Mouse (Mus musculus) limb, embryonic 11.5 days (tissue): ENCODE measurements around the gene Pdgfc. TPM values are rescaled to one million over a fixed set of nuclear protein-coding genes. Genes with fewer than 3 reads are reported as not detected.
"Not testable (repeated sequence)": the region's sequence is repeated elsewhere in the genome, so short reads cannot be mapped to it uniquely, and the experiment has no call there.

ENCODE experiments used
- ATAC-seq: fragments of 200-750 bp; cut with Nextera tagmentation; 2 replicates; pipeline ENCODE4 v1.8.0; 2017; ENCODE audit warnings: low read depth; ENCODE audit not compliant: insufficient number of reproducible peaks, low FRiP score, low TSS enrichment
- DNase-seq: peaks from one replicate; pipeline ENCODE4 v3.0.0-alpha.2; 2015; ENCODE audit warnings: low spot score
- H3K27ac ChIP-seq: fragments of 300-500 bp; sonication (generic); replicated peaks from 2 replicates; pipeline ENCODE4 v1.5.1; 2014; ENCODE audit warnings: low read depth, mild to moderate bottlenecking, low read length
- H3K27me3 ChIP-seq: fragments of 300-500 bp; sonication (generic); 2 replicates; pipeline ENCODE4 v1.6.1; 2014; ENCODE audit warnings: mild to moderate bottlenecking, low read length, mixed read lengths; ENCODE audit not compliant: control insufficient read depth, insufficient read depth
- H3K36me3 ChIP-seq: fragments of 300-500 bp; sonication (generic); 2 replicates; pipeline ENCODE4 v1.6.1; 2014; ENCODE audit warnings: mild to moderate bottlenecking, low read length, moderate library complexity, mixed read lengths; ENCODE audit not compliant: control insufficient read depth, insufficient read depth
- H3K4me1 ChIP-seq: fragments of 300-500 bp; sonication (generic); 2 replicates; pipeline ENCODE4 v1.6.1; 2014; ENCODE audit warnings: low read length, mixed read lengths; ENCODE audit not compliant: control insufficient read depth, insufficient read depth
- H3K4me2 ChIP-seq: fragments of 300-500 bp; sonication (generic); 2 replicates; pipeline ENCODE4 v1.6.1; 2014; ENCODE audit warnings: low read depth, mild to moderate bottlenecking, moderate library complexity; ENCODE audit not compliant: severe bottlenecking
- H3K4me3 ChIP-seq: fragments of 300-500 bp; sonication (generic); 2 replicates; pipeline ENCODE4 v1.5.1; 2014; ENCODE audit warnings: low read depth, low read length
- H3K9ac ChIP-seq: fragments of 300-500 bp; sonication (generic); 2 replicates; pipeline ENCODE4 v1.6.1; 2014; ENCODE audit warnings: mild to moderate bottlenecking, low read length
- H3K9me3 ChIP-seq: fragments of 300-500 bp; sonication (generic); 2 replicates; pipeline ENCODE4 v1.6.1; 2016; ENCODE audit warnings: low read length; ENCODE audit not compliant: control insufficient read depth
- WGBS: fragments of 180-500 bp; shearing (Covaris S2); extraction: QIAGEN DNeasy Blood & Tissue Kit; methylation state at CpG from one replicate; pipeline ENCODE4 v1.1.7; 2014; 5-methylcytosine and 5-hydroxymethylcytosine counted together
- polyA plus RNA-seq: library from polyadenylated mRNA; unstranded; fragments of >200 nt; fragmentation: Nextera tagmentation; extraction: Ambion mirVana; gene quantifications from 2 replicates; pipeline ENCODE4 v1.2.1, GENCODE M21; 2014

The Pdgfc gene
- polyA plus RNA-seq, 1 experiment from 2014 or later: 77.5 TPM

DNA sequence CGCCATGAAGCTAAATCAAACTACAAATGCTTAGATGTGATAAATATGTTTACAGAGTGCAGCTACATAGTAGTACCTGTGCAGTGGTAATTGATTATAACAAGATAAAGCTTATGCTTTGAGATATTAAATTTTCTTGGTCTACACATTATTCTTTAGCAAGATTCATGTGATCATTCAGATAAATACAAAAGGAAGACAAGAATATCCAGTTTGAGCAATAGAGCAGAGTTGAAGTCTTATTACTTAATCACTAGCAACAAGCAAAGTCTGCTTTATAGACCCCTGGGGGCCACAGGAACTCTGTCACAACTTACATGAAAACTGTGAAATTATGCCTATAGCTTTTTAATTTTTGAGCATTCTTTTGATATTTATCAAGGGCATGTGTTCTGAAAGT lies 74.8 kb downstream of the Pdgfc start:
- no peaks in the 10 kb centered on the region for H3K4me1 ChIP-seq
- no peak overlapping the region for H3K4me3 ChIP-seq
- H3K27ac ChIP-seq: no peak overlapping the region
- DNase-seq: no peak
- no peak for ATAC-seq
- no peaks in the 10 kb centered on the region for H3K9me3 ChIP-seq
- H3K9ac ChIP-seq: no peak overlapping the region
- no peaks in the 10 kb centered on the region for H3K36me3 ChIP-seq
- no peak overlapping the region for H3K4me2 ChIP-seq
- WGBS: 76% methylated on average over 1 of the region's 1 CpGs
- no peaks in the 10 kb centered on the region for H3K27me3 ChIP-seq

DNA sequence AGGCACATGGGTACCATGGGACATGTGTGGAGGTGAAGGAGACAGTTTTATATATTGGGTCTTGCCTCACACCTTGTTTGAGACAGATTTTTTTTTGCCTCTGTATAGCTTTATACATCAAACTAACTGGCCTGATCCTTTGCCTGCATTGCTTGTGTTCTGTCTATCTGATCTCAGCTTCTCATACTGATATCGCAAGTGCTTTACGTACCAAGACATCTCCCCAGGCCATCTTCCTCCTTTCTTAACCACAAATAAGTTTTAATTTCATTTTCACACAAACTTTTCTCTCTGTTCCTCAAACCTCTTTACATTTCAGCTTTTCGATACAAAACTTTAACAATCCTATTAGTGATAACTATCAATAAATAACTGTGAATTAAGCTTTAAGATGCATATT lies 76.7 kb downstream of the Pdgfc start:
- no peak overlapping the region for H3K4me3 ChIP-seq
- ATAC-seq (no peak), DNase-seq (no peak)
- H3K4me1 ChIP-seq: no peaks in the 10 kb centered on the region
- H3K4me2 ChIP-seq: no peak overlapping the region
- H3K27ac ChIP-seq: no peak overlapping the region
- H3K36me3 ChIP-seq: no peaks in the 10 kb centered on the region
- no peaks in the 10 kb centered on the region for H3K9me3 ChIP-seq
- no peak overlapping the region for H3K9ac ChIP-seq
- no peaks in the 10 kb centered on the region for H3K27me3 ChIP-seq
- 95% methylated on average over 3 of the region's 3 CpGs for WGBS

DNA sequence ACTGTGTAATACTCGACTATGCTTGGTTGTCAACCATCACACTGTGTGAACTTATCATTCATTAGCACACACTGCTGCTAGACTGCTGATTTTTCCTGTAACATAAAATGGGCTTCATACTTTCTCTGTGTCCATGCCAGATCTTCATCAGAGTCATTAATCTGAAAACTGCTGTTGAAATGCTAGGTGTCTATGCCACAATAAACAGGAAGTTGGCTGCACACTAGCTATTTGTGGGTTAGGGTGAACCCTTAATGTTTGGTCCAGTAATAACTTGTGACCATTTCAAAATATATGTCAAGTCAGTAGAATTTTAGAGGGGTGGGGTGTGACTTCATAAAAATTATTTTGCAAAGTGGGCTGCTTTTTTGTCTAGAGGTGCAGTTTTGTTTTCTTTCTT lies 84.4 kb downstream of the Pdgfc start:
- DNase-seq: no peak
- no peaks in the 10 kb centered on the region for H3K9me3 ChIP-seq
- H3K9ac ChIP-seq: no peak overlapping the region
- no peak overlapping the region for H3K27ac ChIP-seq
- H3K4me1 ChIP-seq: no peaks in the 10 kb centered on the region
- H3K4me2 ChIP-seq: no peak overlapping the region
- ATAC-seq: no peak
- no peaks in the 10 kb centered on the region for H3K27me3 ChIP-seq
- H3K4me3 ChIP-seq: no peak overlapping the region
- H3K36me3 ChIP-seq: no peaks in the 10 kb centered on the region
- 86% methylated on average over 1 of the region's 1 CpGs for WGBS

DNA sequence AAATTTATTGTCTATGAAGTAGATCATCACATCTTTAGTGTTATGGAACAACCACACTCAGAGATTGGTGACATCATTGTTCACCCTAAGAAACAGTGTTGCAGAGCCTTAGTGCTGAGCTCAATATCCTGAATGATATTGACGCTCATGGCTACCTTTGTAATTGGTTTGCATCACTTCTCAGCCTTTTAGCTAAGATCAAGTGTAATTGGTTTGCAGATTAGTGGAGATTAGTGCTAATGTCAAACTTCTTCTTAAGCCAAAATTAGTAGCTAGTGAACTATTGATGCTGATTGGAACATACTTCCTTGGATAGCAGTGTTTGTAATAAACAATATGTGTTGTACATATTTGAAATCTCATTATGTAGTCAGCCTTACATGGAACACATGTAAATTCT lies 85.5 kb downstream of the Pdgfc start:
- Histone ChIP-seq H3K4me1 (no peaks in the 10 kb centered on the region), H3K4me2 (no peak overlapping the region), H3K27me3 (no peaks in the 10 kb centered on the region), H3K9me3 (no peaks in the 10 kb centered on the region), H3K36me3 (no peaks in the 10 kb centered on the region), H3K9ac (no peak overlapping the region), H3K27ac (no peak overlapping the region), H3K4me3 (no peak overlapping the region)
- ATAC-seq: no peak
- WGBS: 78% methylated on average over 1 of the region's 1 CpGs
- DNase-seq: no peak

DNA sequence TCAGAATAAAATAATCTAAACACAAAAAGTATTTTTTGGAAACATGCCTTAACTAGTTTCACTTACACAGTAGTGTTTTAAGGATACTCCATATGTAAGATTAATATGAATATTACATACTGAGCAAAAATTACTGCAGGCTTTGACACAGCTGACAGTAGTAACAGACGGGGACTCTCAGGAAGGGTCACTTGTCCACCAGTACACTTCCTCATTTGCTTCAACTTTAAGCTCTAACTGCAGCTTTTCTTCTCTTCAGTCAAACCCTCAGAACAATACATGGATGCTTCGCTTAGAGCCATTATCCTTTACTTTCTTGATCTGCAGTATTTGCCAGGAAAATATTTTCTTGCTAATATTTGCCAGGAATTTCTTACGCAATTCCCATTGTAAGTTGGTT lies 87.2 kb downstream of the Pdgfc start:
- H3K4me2 ChIP-seq: no peak overlapping the region
- WGBS: 85% methylated on average over 3 of the region's 3 CpGs
- ATAC-seq: no peak

DNA sequence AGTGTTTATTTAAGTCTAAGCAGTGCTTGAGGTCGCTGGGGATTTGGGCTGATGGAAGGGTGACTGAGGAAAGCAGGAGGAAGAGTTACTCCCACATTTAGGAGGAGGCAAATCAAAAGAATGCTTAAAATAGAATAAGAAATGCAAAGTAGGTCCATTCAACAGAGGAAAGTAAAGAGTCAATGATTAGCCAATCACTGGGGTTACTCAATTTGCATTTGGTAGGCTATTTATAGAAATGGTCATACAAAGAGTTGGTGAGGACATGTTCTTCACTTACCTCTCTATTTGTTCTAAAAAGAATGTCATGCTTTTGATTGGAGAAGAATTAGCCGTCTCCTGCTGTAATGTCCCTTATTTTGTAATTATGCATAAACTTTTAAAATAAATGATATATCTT lies 90.8 kb downstream of the Pdgfc start:
- Histone ChIP-seq H3K4me1 (no peaks in the 10 kb centered on the region), H3K9me3 (no peaks in the 10 kb centered on the region), H3K36me3 (no peaks in the 10 kb centered on the region), H3K4me2 (no peak overlapping the region), H3K9ac (no peak overlapping the region), H3K4me3 (no peak overlapping the region), H3K27me3 (no peaks in the 10 kb centered on the region), H3K27ac (no peak overlapping the region)
- 51% methylated on average over 2 of the region's 2 CpGs for WGBS
- no peak for ATAC-seq
- no peak for DNase-seq

More for the DNA sequence above, 87.2 kb downstream of the Pdgfc start:
- no peak for DNase-seq
- Histone ChIP-seq H3K27me3 (no peaks in the 10 kb centered on the region), H3K4me3 (no peak overlapping the region), H3K9me3 (no peaks in the 10 kb centered on the region), H3K4me1 (no peaks in the 10 kb centered on the region), H3K9ac (no peak overlapping the region), H3K27ac (no peak overlapping the region), H3K36me3 (no peaks in the 10 kb centered on the region)

DNA sequence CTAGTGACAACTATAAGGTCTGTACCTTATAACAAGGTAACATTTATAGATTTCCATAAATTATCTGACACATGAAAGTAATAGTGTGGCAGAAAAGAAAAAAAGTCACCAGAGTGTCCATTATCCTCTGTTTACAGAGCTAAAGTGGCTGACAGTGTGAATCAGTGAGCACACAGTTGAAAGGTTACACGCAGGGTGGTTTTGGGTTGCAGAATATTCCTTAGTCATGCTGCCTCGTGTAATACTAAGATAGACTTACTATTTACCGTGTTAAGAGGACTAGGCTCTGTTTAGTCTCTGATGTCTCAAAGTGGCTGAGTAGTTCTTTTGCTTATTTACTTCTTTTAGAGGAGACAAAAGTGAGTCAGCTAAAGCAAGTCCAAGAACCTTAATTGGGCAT lies 100.8 kb downstream of the Pdgfc start:
- Histone ChIP-seq H3K4me1 (no peaks in the 10 kb centered on the region), H3K27me3 (no peaks in the 10 kb centered on the region), H3K9ac (no peak overlapping the region), H3K9me3 (no peaks in the 10 kb centered on the region), H3K4me2 (no peak overlapping the region), H3K4me3 (no peak overlapping the region), H3K27ac (no peak overlapping the region), H3K36me3 (no peaks in the 10 kb centered on the region)
- no peak for DNase-seq
- WGBS: 82% methylated on average over 3 of the region's 3 CpGs
- ATAC-seq: no peak

DNA sequence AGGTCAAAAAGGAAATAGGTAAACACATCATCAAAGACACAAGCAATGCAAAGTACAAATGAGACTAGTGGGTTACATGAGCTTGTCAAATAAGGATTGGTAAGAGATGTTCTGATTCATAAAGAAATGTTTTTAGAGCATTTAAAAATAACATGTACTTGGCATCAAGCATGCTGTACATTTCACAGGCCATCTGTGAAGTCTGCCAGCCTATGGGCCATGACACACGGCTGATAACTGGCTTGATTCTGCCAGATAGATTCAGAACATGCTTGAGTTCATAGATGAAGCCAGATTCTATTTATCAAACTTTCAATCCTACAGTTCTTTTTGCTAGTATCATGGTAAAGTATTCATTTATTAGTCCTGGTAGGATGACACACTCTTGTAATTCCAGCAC lies 101.8 kb downstream of the Pdgfc start:
- not testable (repeated sequence) for H3K4me2 ChIP-seq, H3K36me3 ChIP-seq, H3K27ac ChIP-seq, H3K9me3 ChIP-seq, H3K4me3 ChIP-seq, H3K4me1 ChIP-seq, DNase-seq, ATAC-seq, H3K9ac ChIP-seq, H3K27me3 ChIP-seq
- 100% methylated on average over 1 of the region's 1 CpGs for WGBS

DNA sequence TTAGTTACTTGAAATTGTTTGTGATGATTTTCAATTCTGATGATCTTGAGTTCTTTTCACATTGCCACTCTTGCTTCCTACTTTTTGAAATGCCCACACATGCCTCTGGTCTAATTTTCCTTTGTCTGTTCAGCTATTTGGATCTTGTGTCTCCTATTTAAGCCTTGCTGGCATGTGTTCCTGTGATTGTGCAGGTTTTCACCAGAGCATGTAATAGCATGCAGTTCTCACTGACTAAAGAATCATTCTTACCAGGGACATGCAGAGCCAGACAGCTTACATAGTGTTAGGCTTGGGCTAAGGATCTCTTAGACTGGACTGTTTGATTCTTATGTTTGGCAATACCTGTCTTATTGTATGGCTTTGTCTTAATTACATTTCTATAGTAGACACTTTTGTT lies 107.5 kb downstream of the Pdgfc start:
- no peaks in the 10 kb centered on the region for H3K9me3 ChIP-seq
- no peak overlapping the region for H3K4me3 ChIP-seq
- H3K9ac ChIP-seq: no peak overlapping the region
- H3K4me1 ChIP-seq: peaks cover 4% of the 10 kb centered on the region; the same call in 1 of the 2 replicates
- no peak for DNase-seq
- no peaks in the 10 kb centered on the region for H3K36me3 ChIP-seq
- no peak for ATAC-seq
- no peaks in the 10 kb centered on the region for H3K27me3 ChIP-seq
- no peak overlapping the region for H3K4me2 ChIP-seq
- no peak overlapping the region for H3K27ac ChIP-seq
